13 mouse cellular contexts compared by ENCODE assay signal in the genomic region with DNA sequence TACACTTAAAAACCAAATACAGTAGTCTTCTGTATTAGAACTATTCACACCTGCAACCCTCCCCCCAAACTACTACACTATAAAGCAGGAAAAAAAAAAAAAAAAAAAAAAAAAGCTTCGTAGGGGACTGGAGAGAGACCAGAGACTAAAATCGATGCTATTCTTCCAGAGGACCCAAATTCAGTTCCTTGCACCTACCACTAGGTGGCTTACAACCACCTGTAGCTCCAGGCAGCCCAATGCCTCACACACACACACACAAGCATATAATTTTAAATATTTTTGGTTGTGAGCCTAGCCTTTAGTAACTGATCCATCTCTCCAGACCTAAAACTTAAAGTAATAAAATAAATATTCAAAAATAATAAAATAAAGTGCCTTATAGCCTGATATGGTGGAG. TPM values are rescaled to one million over a fixed set of nuclear protein-coding genes. Genes with fewer than 3 reads are reported as not detected.
DNase-seq lines count a peak whose midpoint lies in the region; ATAC-seq and TF ChIP-seq lines count a peak whose summit lies in the region.
"Had no signal": no experiment of that assay in that cellular context is flagged by ENCODE, and none has a peak within 500 bp of the region (broad histone marks: within the 10 kb centered on the region; RNA-seq: fewer than 3 reads in every experiment).

No protein-coding gene starts in this region.

- H3K27me3 ChIP-seq in heart, postnatal 0 days (ENCODE audit: control insufficient read depth, insufficient read depth, low read length): no peaks in the 10 kb centered on the region
- no peaks in the 10 kb centered on the region for H3K27me3 ChIP-seq in thymus, adult 2 months (ENCODE audit: control insufficient read depth, insufficient read depth, low read length)
- H3K27me3 ChIP-seq: limb, embryonic 13.5 days; midbrain, embryonic 15.5 days had no signal

- intact Hi-C loops in heart, postnatal 25 days (cut with DNase I): no loop called here

- H3K9me3 ChIP-seq in heart, postnatal 0 days (replicated peaks; ENCODE audit: control insufficient read depth, low read length): no peaks in the 10 kb centered on the region
- H3K9me3 ChIP-seq: hindbrain, embryonic 10.5 days; limb, embryonic 13.5 days; midbrain, embryonic 15.5 days had no signal

- no peak for TF ChIP-seq EP300 in heart, postnatal 0 days (IDR thresholded peaks at IDR 0.05; ENCODE audit: low read depth)

- H3K4me1 ChIP-seq in heart, postnatal 0 days (ENCODE audit: control insufficient read depth, insufficient read depth): no peaks in the 10 kb centered on the region
- H3K4me1 ChIP-seq in thymus, adult 2 months (replicated peaks; ENCODE audit: control insufficient read depth, insufficient read depth, low read length): no peaks in the 10 kb centered on the region
- no peaks in the 10 kb centered on the region for H3K4me1 ChIP-seq in cortical plate, adult 2 months (ENCODE audit: control insufficient read depth, insufficient read depth, low read length)
- H3K4me1 ChIP-seq: hindbrain, embryonic 10.5 days; limb, embryonic 13.5 days; midbrain, embryonic 15.5 days had no signal

- DNase-seq in heart, postnatal 0 days (ENCODE audit: low spot score): no peak
- no peak for DNase-seq in heart, postnatal 25 days (ENCODE audit: low spot score)
- DNase-seq in thymus, postnatal 0 days (ENCODE audit: low spot score): peak; percentile 4
- DNase-seq in thymus, adult 2 months: no peak
- no peak for DNase-seq in urinary bladder, postnatal 25 days (ENCODE audit: low spot score)

- no peak for TF ChIP-seq POLR2A in thymus, adult 2 months (IDR thresholded peaks at IDR 0.05; ENCODE audit: control insufficient read depth, extremely low read depth, insufficient read depth, low read length, poor library complexity)
- TF ChIP-seq POLR2A in cortical plate, adult 2 months (IDR thresholded peaks at IDR 0.05; ENCODE audit: extremely low read depth, insufficient read depth, low read length): no peak

- 21% methylated on average over 2 of the region's 2 CpGs for WGBS in heart, postnatal 0 days
- 13% methylated on average over 2 of the region's 2 CpGs for WGBS in thymus, adult 2 months

- ATAC-seq in heart, postnatal 0 days (ENCODE audit: insufficient read depth, low read depth): no peak
- no peak for ATAC-seq in megakaryocyte, adult 5-6 weeks (ENCODE audit: poor library complexity, severe bottlenecking)
- ATAC-seq: midbrain, embryonic 15.5 days had no signal

- H3K27ac ChIP-seq in heart, postnatal 0 days (ENCODE audit: low read depth): no peak overlapping the region
- no peak overlapping the region for H3K27ac ChIP-seq in thymus, adult 2 months (ENCODE audit: control insufficient read depth, insufficient read depth, low read length)
- no peak overlapping the region for H3K27ac ChIP-seq in cortical plate, adult 2 months (ENCODE audit: insufficient read depth, low read length)
- H3K27ac ChIP-seq: hindbrain, embryonic 10.5 days; limb, embryonic 13.5 days; midbrain, embryonic 15.5 days had no signal

- H3K36me3 ChIP-seq in heart, postnatal 0 days (replicated peaks; ENCODE audit: control insufficient read depth, insufficient read depth, low read length): no peaks in the 10 kb centered on the region
- no peaks in the 10 kb centered on the region for H3K36me3 ChIP-seq in thymus, adult 2 months (ENCODE audit: control insufficient read depth, insufficient read depth, low read length)
- H3K36me3 ChIP-seq: hindbrain, embryonic 10.5 days; limb, embryonic 13.5 days; midbrain, embryonic 15.5 days had no signal

- no peak overlapping the region for H3K4me2 ChIP-seq in heart, postnatal 0 days (ENCODE audit: low read depth, low read length)
- H3K4me2 ChIP-seq: limb, embryonic 13.5 days; midbrain, embryonic 15.5 days had no signal

- H3K4me3 ChIP-seq in heart, postnatal 0 days (ENCODE audit: low read depth, low read length): no peak overlapping the region
- no peak overlapping the region for H3K4me3 ChIP-seq in thymus, adult 2 months (ENCODE audit: control insufficient read depth, insufficient read depth, low read length)
- H3K4me3 ChIP-seq in cortical plate, adult 2 months (ENCODE audit: insufficient read depth, low read length): no peak overlapping the region
- H3K4me3 ChIP-seq: hindbrain, embryonic 10.5 days; limb, embryonic 13.5 days; midbrain, embryonic 15.5 days had no signal

- TF ChIP-seq CTCF in heart, postnatal 0 days (IDR thresholded peaks at IDR 0.05; ENCODE audit: low read depth): peak; percentile 45
- no peak for TF ChIP-seq CTCF in thymus, adult 2 months (IDR thresholded peaks at IDR 0.05; ENCODE audit: borderline replicate concordance, control insufficient read depth, extremely low read depth, insufficient read depth, low read length, poor library complexity)
- peak; percentile 44 for TF ChIP-seq CTCF in cortical plate, adult 2 months (IDR thresholded peaks at IDR 0.05; ENCODE audit: extremely low read depth, insufficient read depth, low read length)

- no peak overlapping the region for H3K9ac ChIP-seq in heart, postnatal 0 days (replicated peaks; ENCODE audit: low read depth, low read length)
- H3K9ac ChIP-seq: limb, embryonic 13.5 days; midbrain, embryonic 15.5 days had no signal

RNA-seq across cellular contexts. Expression of a gene that starts 32.2 kb away (rescaled TPM):
- 13.1 and 13.7 TPM in 2 replicates for total RNA-seq in heart, postnatal 0 days (2014; rRNA removed; ENCODE audit: low replicate concordance)
- polyA plus RNA-seq in heart, postnatal 0 days (2015; fragmentation: Nextera tagmentation; extraction: Ambion mirVana): 66.5 and 74.5 TPM in 2 replicates
- total RNA-seq in heart, postnatal 25 days (2021): 10 to 100 TPM; 22.6 to 24.7 TPM
- 90.1 and 104 TPM in 2 replicates for polyA plus RNA-seq in thymus, postnatal 0 days (2015; fragmentation: Nextera tagmentation; extraction: Ambion mirVana)
- polyA plus RNA-seq in thymus, adult 2 months (2012; rRNA removed): 1.8 TPM in 2 replicates
- polyA plus RNA-seq in cortical plate, adult 2 months (2012; rRNA removed): 14.8 and 17.0 TPM in 2 replicates
- total RNA-seq in megakaryocyte, adult 5-6 weeks (2015): 37.9 and 39.1 TPM in 2 replicates
- total RNA-seq in megakaryocyte, adult 5-6 weeks (2017): 43.6 and 45.0 TPM in 2 replicates

RNA-seq across cellular contexts. Expression of a gene that starts 33.2 kb away (rescaled TPM):
- not detected in 2 replicates for total RNA-seq in heart, postnatal 0 days (2014; rRNA removed; ENCODE audit: low replicate concordance)
- polyA plus RNA-seq in heart, postnatal 0 days (2015; fragmentation: Nextera tagmentation; extraction: Ambion mirVana): not detected in 2 replicates
- not detected for total RNA-seq in heart, postnatal 25 days (2021)
- not detected in 2 replicates for polyA plus RNA-seq in thymus, postnatal 0 days (2015; fragmentation: Nextera tagmentation; extraction: Ambion mirVana)
- not detected in 2 replicates for polyA plus RNA-seq in thymus, adult 2 months (2012; rRNA removed)
- polyA plus RNA-seq in cortical plate, adult 2 months (2012; rRNA removed): 0.13 TPM in 1 of 2 replicates, not detected in the other
- not detected in 2 replicates for total RNA-seq in megakaryocyte, adult 5-6 weeks (2015)
- not detected in 2 replicates for total RNA-seq in megakaryocyte, adult 5-6 weeks (2017)
- total RNA-seq: gastrocnemius, postnatal 4 days had no signal
- polyA plus RNA-seq: hindbrain, embryonic 10.5 days; large intestine, adult 2 months; stomach, embryonic 16.5 days had no signal
